Mouse (Mus musculus) liver, adult 2 months (tissue): ENCODE results near the gene Ryr1. TPM values are rescaled to one million over a fixed set of nuclear protein-coding genes. Genes with fewer than 3 reads are reported as not detected.
"Not testable (repeated sequence)": the region's sequence is repeated elsewhere in the genome, so short reads cannot be mapped to it uniquely, and the experiment has no call there.

Experiments used
- DNase-seq: peaks from one replicate; pipeline ENCODE4 v3.0.0-alpha.2; 2011; ENCODE audit warnings: low read depth, low spot score; ENCODE audit errors: extremely low read depth
- H3K27ac ChIP-seq: fragments of 200-500 bp; replicated peaks from 2 replicates; pipeline ENCODE4 v1.5.1; 2012; ENCODE audit warnings: low read depth, mild to moderate bottlenecking, control low read depth, inconsistent platforms, low read length; ENCODE audit not compliant: insufficient read depth
- H3K27me3 ChIP-seq: fragments of 200-500 bp; 2 replicates; pipeline ENCODE4 v1.6.1; 2012; ENCODE audit warnings: mild to moderate bottlenecking, moderate library complexity, low read length, inconsistent platforms; ENCODE audit not compliant: control insufficient read depth, insufficient read depth
- H3K36me3 ChIP-seq: fragments of 200-500 bp; 2 replicates; pipeline ENCODE4 v1.6.1; 2012; ENCODE audit warnings: low read length, inconsistent platforms; ENCODE audit not compliant: control insufficient read depth, insufficient read depth
- H3K4me1 ChIP-seq: fragments of 200-500 bp; 2 replicates; pipeline ENCODE4 v1.6.1; 2011; ENCODE audit warnings: low read length; ENCODE audit not compliant: control insufficient read depth, insufficient read depth
- H3K4me3 ChIP-seq: fragments of 200-500 bp; 2 replicates; pipeline ENCODE4 v1.5.1; 2011; ENCODE audit warnings: low read depth, mild to moderate bottlenecking, control low read depth, low read length, moderate library complexity; ENCODE audit not compliant: insufficient read depth
- H3K79me2 ChIP-seq: fragments of 200-500 bp; 2 replicates; pipeline ENCODE4 v1.6.1; 2012; ENCODE audit warnings: inconsistent platforms, mild to moderate bottlenecking, low read length, moderate library complexity; ENCODE audit not compliant: control insufficient read depth, insufficient read depth
- H3K9ac ChIP-seq: fragments of 200-500 bp; 2 replicates; pipeline ENCODE4 v1.6.1; 2012; ENCODE audit warnings: low read depth, mild to moderate bottlenecking, control low read depth, inconsistent platforms, low read length
- CTCF ChIP-seq: fragments of 200-500 bp; IDR thresholded peaks from 2 replicates; pipeline ENCODE4 v1.5.1; 2011; ENCODE audit warnings: low read depth, low read length, control low read depth
- POLR2A ChIP-seq: fragments of 200-500 bp; IDR thresholded peaks from 2 replicates; pipeline ENCODE4 v1.6.1; 2011; ENCODE audit warnings: low read length, control low read depth; ENCODE audit not compliant: insufficient read depth; ENCODE audit errors: extremely low read depth
- WGBS: fragments of 180-500 bp; shearing (Covaris S2); methylation state at CpG from one replicate; pipeline ENCODE4 v1.1.7; 2018; 5-methylcytosine and 5-hydroxymethylcytosine counted together
- polyA plus RNA-seq: library from polyadenylated mRNA; depleted of rRNA; stranded (reverse); fragments of >200 nt; gene quantifications from 2 replicates; pipeline ENCODE4 v1.2.3, GENCODE M21; 2012
- total RNA-seq: library from RNA; depleted of rRNA; stranded (reverse); fragments of >200 nt; gene quantifications from 2 replicates; pipeline ENCODE4 v1.2.3, GENCODE M21; 2014

The Ryr1 gene
- total and polyA plus RNA-seq, 2 experiments: 0.01 to 0.46 TPM

- Histone ChIP-seq H3K27ac (no peak overlapping the region), H3K4me1 (no peaks in the 10 kb centered on the region), H3K4me3 (no peak overlapping the region), H3K79me2 (no peaks in the 10 kb centered on the region), H3K9ac (no peak overlapping the region), H3K36me3 (no peaks in the 10 kb centered on the region), H3K27me3 (peaks cover 6% of the 10 kb centered on the region)
- no peak for DNase-seq
- WGBS: 77% methylated on average over 12 of the region's 12 CpGs
- TF ChIP-seq POLR2A (no peak), CTCF (no peak)
Observed at GRCm38 (mm10) chr7:29070364-29071168, 54.4 kb downstream of the Ryr1 start.

GRCm38 (mm10) chr7:29067758-29068157 lies 57.2 kb downstream of the Ryr1 start:
- Histone ChIP-seq H3K27ac (no peak overlapping the region), H3K4me3 (no peak overlapping the region), H3K9ac (no peak overlapping the region), H3K36me3 (no peaks in the 10 kb centered on the region), H3K79me2 (no peaks in the 10 kb centered on the region), H3K4me1 (no peaks in the 10 kb centered on the region), H3K27me3 (peaks cover 6% of the 10 kb centered on the region)
- WGBS: 13% methylated on average over 15 of the region's 15 CpGs
- TF ChIP-seq CTCF (no peak), POLR2A (no peak)
- DNase-seq: no peak

GRCm38 (mm10) chr7:29063476-29063875 lies 61.5 kb downstream of the Ryr1 start:
- H3K9ac ChIP-seq, H3K27ac ChIP-seq, H3K27me3 ChIP-seq, DNase-seq, H3K79me2 ChIP-seq, H3K36me3 ChIP-seq, H3K4me3 ChIP-seq, H3K4me1 ChIP-seq: not testable (repeated sequence)
- 66% methylated on average over 7 of the region's 7 CpGs for WGBS

- TF ChIP-seq CTCF (peak; percentile 42), POLR2A (no peak)
- peak; percentile 15 for DNase-seq
- Histone ChIP-seq H3K79me2 (no peaks in the 10 kb centered on the region), H3K36me3 (no peaks in the 10 kb centered on the region), H3K27me3 (no peaks in the 10 kb centered on the region), H3K4me3 (no peak overlapping the region), H3K4me1 (0 out of 2 replicates have a peak, but pooled peaks cover 2% of the 10 kb centered on the region), H3K9ac (no peak overlapping the region), H3K27ac (no peak overlapping the region)
- 13% methylated on average over 19 of the region's 19 CpGs for WGBS
Observed at GRCm38 (mm10) chr7:29061522-29062037, 63.4 kb downstream of the Ryr1 start.

- Histone ChIP-seq H3K9ac (no peak overlapping the region), H3K27me3 (no peaks in the 10 kb centered on the region), H3K4me3 (no peak overlapping the region), H3K79me2 (no peaks in the 10 kb centered on the region), H3K36me3 (no peaks in the 10 kb centered on the region), H3K27ac (no peak overlapping the region), H3K4me1 (0 out of 2 replicates have a peak, but pooled peaks cover 2% of the 10 kb centered on the region)
- TF ChIP-seq POLR2A (no peak), CTCF (no peak)
- DNase-seq: no peak
- WGBS: 68% methylated on average over 19 of the region's 19 CpGs
Observed at GRCm38 (mm10) chr7:29059445-29059844, 65.5 kb downstream of the Ryr1 start.

GRCm38 (mm10) chr7:29052821-29053220 lies 72.2 kb downstream of the Ryr1 start:
- no peak overlapping the region for H3K9ac ChIP-seq
- H3K27me3 ChIP-seq: no peaks in the 10 kb centered on the region
- H3K27ac ChIP-seq: no peak overlapping the region
- H3K4me1 ChIP-seq: no peaks in the 10 kb centered on the region
- H3K4me3 ChIP-seq: no peak overlapping the region
- no peak for DNase-seq
- H3K79me2 ChIP-seq: no peaks in the 10 kb centered on the region
- no peaks in the 10 kb centered on the region for H3K36me3 ChIP-seq
- TF ChIP-seq POLR2A (no peak), CTCF (no peak)
- WGBS: 6% methylated on average over 19 of the region's 19 CpGs
